Mouse (Mus musculus): Measurements from ENCODE around the gene 9930111J21Rik1.
"Not testable (repeated sequence)": the region's sequence is repeated elsewhere in the genome, so short reads cannot be mapped to it uniquely, and the experiment has no call there.

9930111J21Rik1 gene

GRCm38 (mm10) chr11:48979251-48979650 lies at the start of gene 9930111J21Rik1:
Gene 9930111J21Rik1, minus strand, starts transcription at chr11:48979398.
- not testable (repeated sequence) for DNase-seq

GRCm38 (mm10) chr11:49012074-49012473 lies 32.9 kb upstream of the 9930111J21Rik1 start:
- DNase-seq: not testable (repeated sequence)

- DNase-seq: not testable (repeated sequence)
Measured at GRCm38 (mm10) chr11:49006785-49007184, 27.6 kb upstream of the 9930111J21Rik1 start.

- not testable (repeated sequence) for DNase-seq
Measured at GRCm38 (mm10) chr11:49006317-49006716, 27.1 kb upstream of the 9930111J21Rik1 start.

GRCm38 (mm10) chr11:49000411-49000810 lies 21.2 kb upstream of the 9930111J21Rik1 start:
- DNase-seq: not testable (repeated sequence)

- not testable (repeated sequence) for DNase-seq
Measured at GRCm38 (mm10) chr11:48994018-48994417, 14.8 kb upstream of the 9930111J21Rik1 start, which contains the start of gene Tgtp1. Gene Tgtp1, minus strand, starts transcription at chr11:48994172.

- not testable (repeated sequence) for DNase-seq
Measured at GRCm38 (mm10) chr11:48993296-48993695, 14.1 kb upstream of the 9930111J21Rik1 start.

- not testable (repeated sequence) for DNase-seq
Measured at GRCm38 (mm10) chr11:48991740-48992520, 12.7 kb upstream of the 9930111J21Rik1 start, which contains the start of gene Gm12185. Gene Gm12185, minus strand, starts transcription at chr11:48992226.

- not testable (repeated sequence) for DNase-seq
Measured at GRCm38 (mm10) chr11:48989981-48990380, 10.8 kb upstream of the 9930111J21Rik1 start.

- DNase-seq: not testable (repeated sequence)
Measured at GRCm38 (mm10) chr11:48988219-48988618, 9.0 kb upstream of the 9930111J21Rik1 start.

GRCm38 (mm10) chr11:48982848-48983247 lies 3.6 kb upstream of the 9930111J21Rik1 start:
- not testable (repeated sequence) for DNase-seq

GRCm38 (mm10) chr11:48980052-48980451 lies 854 bp upstream of the 9930111J21Rik1 start:
- not testable (repeated sequence) for DNase-seq

- DNase-seq: not testable (repeated sequence)
Measured at GRCm38 (mm10) chr11:48978240-48978939, 808 bp downstream of the 9930111J21Rik1 start, which contains the start of gene Olfr56. Gene Olfr56, plus strand, starts transcription at chr11:48978889.

- not testable (repeated sequence) for DNase-seq
Measured at GRCm38 (mm10) chr11:48974686-48975085, 4.5 kb downstream of the 9930111J21Rik1 start.

GRCm38 (mm10) chr11:48946090-48946489 lies 33.1 kb downstream of the 9930111J21Rik1 start, which contains the start of gene Psme2b:
Gene Psme2b, minus strand, starts transcription at chr11:48946190.
- DNase-seq: not testable (repeated sequence)

- DNase-seq: not testable (repeated sequence)
Measured at GRCm38 (mm10) chr11:48939286-48939685, 39.9 kb downstream of the 9930111J21Rik1 start.

GRCm38 (mm10) chr11:48935291-48935690 lies 43.9 kb downstream of the 9930111J21Rik1 start:
- DNase-seq: not testable (repeated sequence)

GRCm38 (mm10) chr11:48933923-48934322 lies 45.3 kb downstream of the 9930111J21Rik1 start:
- not testable (repeated sequence) for DNase-seq

- DNase-seq: not testable (repeated sequence)
Measured at GRCm38 (mm10) chr11:48933422-48933821, 45.8 kb downstream of the 9930111J21Rik1 start.

GRCm38 (mm10) chr11:48928068-48928467 lies 51.1 kb downstream of the 9930111J21Rik1 start:
- DNase-seq: not testable (repeated sequence)

GRCm38 (mm10) chr11:48926437-48926836 lies 52.8 kb downstream of the 9930111J21Rik1 start:
- not testable (repeated sequence) for DNase-seq

GRCm38 (mm10) chr11:48923818-48924217 lies 55.4 kb downstream of the 9930111J21Rik1 start:
- not testable (repeated sequence) for DNase-seq

- DNase-seq: no peak
Measured at GRCm38 (mm10) chr11:48918380-48918779, 60.8 kb downstream of the 9930111J21Rik1 start.

All from right cerebral cortex, postnatal 14 days (tissue).